Mouse (Mus musculus) urinary bladder, adult 2 months (tissue): ENCODE data around the gene Uvrag. TPM values are rescaled to one million over a fixed set of nuclear protein-coding genes. Genes with fewer than 3 reads are reported as not detected.

Source experiments
- DNase-seq: peaks from one replicate; pipeline ENCODE4 v3.0.0; 2022; ENCODE audit warnings: low spot score
- polyA plus RNA-seq: library from polyadenylated mRNA; depleted of rRNA; stranded (reverse); fragments of >200 nt; gene quantifications from 2 replicates; pipeline ENCODE4 v1.2.3, GENCODE M21; 2012

Uvrag gene
- polyA plus RNA-seq, 1 experiment = 19.4 TPM

DNA sequence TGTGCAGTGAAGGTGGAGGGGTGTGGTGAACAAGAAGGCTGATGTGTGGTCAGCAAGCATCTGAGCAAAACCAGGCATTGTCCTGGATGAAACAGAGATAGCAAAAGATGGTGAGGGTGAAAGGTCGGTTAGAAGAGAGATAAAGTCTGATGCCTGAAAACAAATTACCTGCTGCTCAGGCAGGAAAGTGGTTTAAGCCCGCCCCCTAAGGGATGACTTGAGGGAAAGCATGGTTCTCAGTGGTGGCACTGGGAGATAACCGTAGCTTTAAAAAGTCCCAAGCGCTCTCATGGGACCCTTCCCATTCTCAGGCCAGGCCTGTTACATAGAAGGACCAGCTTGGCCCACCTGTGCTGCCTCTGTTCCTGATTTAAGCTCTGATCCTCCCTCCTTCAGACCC, 119.7 kb downstream of the Uvrag start:
- DNase-seq = no peak

- DNase-seq = no peak
These were observed 120.6 kb downstream of the Uvrag start for GRCm38 (mm10) chr7:99020353-99020752.

GRCm38 (mm10) chr7:99017224-99017844, 123.6 kb downstream of the Uvrag start:
- DNase-seq = no peak

DNA sequence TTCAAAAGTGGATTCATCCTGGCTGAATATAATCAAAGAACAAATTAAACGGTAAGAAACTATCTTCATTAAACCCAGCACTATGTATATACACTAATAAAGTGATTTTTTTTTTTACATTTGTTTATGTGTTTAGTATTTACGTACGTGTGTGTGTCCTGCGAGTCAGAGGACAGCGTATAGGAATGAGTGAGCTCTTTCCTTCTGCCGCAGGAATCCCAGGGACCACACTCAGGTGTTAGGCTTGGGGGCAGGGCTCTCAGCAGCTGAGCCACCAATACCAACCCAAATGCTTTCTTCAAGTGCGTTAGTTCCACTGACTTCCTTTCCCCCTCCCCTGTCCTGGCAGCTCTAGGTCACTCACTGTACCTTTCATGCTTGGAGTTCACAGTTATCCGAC, 125.0 kb downstream of the Uvrag start:
- DNase-seq = no peak

- DNase-seq = no peak
These were observed 125.5 kb downstream of the Uvrag start for GRCm38 (mm10) chr7:99015419-99015818.

GRCm38 (mm10) chr7:99014620-99015019, 126.3 kb downstream of the Uvrag start:
- no peak for DNase-seq

- DNase-seq = no peak
These were observed 133.2 kb downstream of the Uvrag start for GRCm38 (mm10) chr7:99007506-99008354.

GRCm38 (mm10) chr7:99003231-99003630, 137.7 kb downstream of the Uvrag start:
- no peak for DNase-seq

GRCm38 (mm10) chr7:98998722-98999121, 142.2 kb downstream of the Uvrag start:
- no peak for DNase-seq

DNA sequence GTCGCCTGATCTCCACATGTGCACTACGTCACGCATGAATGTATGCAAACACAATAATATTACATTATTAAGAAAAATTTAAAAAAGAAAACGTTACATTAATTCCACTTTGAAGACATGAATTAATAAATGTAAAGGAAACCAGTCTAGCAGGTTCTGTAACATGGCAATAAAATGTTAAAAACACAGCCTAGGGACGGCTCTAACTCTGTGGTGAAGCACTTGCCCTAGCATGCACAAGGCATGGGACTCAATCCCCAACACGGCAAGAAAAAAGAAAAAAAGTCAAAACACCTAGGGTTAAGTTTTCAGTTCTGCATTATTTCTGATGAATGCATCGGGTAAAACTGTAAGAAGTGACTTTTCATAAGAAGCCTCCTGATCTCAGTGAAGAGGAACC, 143.2 kb downstream of the Uvrag start:
- no peak for DNase-seq

- no peak for DNase-seq
These were observed 144.2 kb downstream of the Uvrag start for GRCm38 (mm10) chr7:98996791-98997190.

DNA sequence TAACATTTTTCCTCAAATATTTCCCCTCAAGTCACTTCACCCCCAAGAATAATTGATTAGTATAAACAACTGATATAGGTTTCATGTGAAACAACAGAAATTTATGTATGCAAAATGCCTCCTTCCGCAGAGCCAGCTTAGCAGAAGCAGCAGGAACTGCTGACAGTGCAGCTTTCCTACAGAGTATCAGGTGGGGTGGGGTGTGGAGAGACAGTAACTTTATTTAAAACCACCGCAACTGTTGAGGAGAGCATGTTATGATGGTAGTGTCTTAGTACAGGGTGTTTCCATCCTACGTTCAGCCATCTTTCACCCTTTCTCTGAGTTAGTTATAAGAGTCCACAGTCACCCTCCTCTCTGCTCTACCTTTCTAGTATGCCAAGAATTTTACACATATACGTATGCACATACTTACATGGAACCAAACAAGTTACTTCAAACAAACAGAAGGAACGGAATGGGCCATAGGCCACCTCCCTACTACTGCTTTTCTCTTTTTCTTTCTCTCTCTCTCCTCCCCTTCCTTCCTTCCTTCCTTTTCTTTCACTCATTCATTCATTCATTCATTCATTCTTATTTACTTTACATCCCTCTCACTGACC, 145.7 kb downstream of the Uvrag start:
- no peak for DNase-seq

DNA sequence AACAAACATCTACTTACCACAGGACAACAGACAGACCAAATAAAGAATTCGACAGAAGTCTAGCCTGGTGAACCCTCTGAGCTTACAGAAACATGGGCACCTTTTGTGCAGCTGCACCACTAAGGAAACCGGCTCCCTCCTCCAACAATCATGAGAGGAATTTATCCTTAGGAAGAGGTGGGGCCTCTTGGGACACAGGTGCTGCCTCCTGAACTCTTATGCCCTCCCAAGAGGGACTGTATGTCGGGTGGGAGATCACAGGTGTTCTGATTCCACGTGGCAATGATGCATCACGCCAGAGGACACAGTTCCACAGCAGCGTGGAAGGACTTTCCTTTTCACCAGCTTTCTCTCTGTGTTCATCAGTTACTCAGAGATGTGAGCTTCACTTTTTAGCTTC, 146.8 kb downstream of the Uvrag start:
- no peak for DNase-seq

DNA sequence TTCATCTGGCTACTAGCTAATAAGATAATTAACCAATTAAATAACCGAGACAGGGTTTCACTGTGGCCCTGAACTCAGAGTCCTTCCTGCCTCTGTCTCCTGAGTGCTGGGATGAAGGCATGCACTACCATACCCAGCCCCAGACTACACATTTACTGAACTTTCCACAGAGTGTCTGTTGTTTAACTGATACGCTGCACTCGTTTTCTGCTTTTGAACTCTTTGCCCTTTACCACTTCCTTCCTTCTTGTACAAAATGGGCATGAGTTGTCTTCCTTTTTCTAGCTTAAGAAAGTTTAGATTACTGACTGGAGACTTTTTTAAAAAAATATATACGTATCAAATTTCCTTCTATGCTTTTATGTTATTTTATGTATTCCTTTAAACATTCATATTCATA, 147.5 kb downstream of the Uvrag start:
- no peak for DNase-seq

GRCm38 (mm10) chr7:98991204-98991761, 149.7 kb downstream of the Uvrag start:
- no peak for DNase-seq

- no peak for DNase-seq
These were observed 150.4 kb downstream of the Uvrag start for GRCm38 (mm10) chr7:98990510-98990909.

DNA sequence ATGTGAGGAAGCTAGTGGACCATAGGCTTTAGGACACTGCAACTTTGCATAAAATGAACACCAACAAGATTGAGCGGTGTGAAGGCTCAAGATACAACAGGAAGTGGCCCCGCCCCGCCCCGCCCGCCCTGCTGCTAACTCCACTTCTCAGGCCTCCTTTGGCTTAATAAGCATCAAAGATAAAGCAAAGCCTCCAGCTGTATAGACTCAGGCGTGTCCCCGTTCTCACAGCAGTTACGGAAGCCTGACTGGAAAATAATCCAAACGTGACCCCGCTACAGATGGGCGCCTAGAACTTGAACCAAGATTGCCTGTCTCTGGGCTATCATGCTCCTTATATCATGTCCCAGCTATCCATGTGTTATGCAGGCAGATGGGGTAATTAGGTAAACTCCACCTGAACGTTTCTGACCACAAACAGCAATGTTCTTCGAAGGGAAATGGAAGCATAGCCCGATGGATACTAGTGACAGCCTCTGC, 153.9 kb downstream of the Uvrag start:
- no peak for DNase-seq

DNA sequence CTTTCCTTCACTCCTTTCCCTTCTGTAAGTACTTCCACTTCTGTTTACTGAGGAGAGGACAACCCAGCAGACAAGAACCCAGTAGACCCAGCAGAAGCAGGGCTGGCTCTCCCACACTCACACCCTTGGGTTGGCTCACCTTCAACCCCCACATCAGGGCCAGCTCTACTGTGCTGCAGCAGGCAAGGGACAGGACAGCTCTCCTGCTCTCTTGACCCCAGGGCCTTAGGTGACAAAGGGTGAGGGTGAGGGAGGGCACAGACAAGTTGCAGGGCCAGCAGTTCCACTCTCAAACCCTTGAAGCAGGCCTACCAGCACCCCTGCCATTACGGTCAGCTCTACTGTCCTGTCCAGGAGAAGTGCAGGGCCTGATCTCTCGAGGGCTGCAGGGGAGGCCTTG, 155.0 kb downstream of the Uvrag start:
- DNase-seq = no peak

DNA sequence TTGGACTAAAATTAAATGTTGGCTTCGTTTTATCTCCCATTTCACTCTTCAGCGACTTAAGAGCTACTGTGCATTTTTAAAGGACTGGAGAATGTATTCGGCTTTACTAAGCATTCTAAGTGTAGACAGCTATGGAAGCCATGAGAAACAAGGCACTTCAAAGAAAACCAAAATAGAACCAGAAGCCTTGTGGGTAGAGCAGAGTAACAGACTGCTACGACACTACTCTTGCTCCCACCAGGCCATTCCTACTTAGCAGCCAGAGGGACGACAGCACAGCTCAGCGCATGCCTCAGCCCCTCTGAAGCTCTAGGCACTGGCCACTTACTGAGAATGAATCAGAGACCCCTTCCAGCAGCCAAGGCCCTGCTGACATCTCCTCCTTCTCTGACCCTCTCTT, 155.5 kb downstream of the Uvrag start:
- no peak for DNase-seq

- no peak for DNase-seq
These were observed 156.6 kb downstream of the Uvrag start for GRCm38 (mm10) chr7:98984319-98984718.

DNA sequence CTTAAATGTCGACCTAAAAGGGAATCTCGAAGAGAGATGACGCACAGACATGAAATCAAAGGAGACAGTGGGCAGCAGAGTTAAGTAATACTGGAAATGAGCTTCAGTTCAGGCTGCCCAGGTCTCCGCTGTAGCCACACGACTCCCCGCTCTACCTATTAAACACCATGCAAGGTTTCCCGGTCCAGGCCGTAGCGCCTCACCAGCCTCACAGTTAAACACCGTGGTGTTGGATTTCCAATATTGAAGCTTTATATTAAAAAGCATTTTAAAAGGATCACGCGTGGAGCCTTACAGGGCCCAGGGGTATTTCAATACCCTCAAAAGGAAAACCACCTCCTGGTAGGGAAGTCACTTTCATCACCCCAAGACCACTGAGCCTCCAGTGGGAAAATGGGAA, 157.9 kb downstream of the Uvrag start:
- no peak for DNase-seq

- no peak for DNase-seq
These were observed 159.5 kb downstream of the Uvrag start for GRCm38 (mm10) chr7:98981423-98981822.
